Mouse (Mus musculus) frontal cortex, postnatal 25 days (tissue): ENCODE results near the gene Fmn2.

ENCODE experiments used
- DNase-seq, 2 experiments: peaks; one replicate each; pipeline ENCODE4 v3.0.0; 2022; ENCODE audit warnings: low spot score in 2 of 2

Gene Fmn2

GRCm38 (mm10) chr1:174659459-174660223 is 158.0 kb downstream of the Fmn2 start:
- no peak for DNase-seq

DNA sequence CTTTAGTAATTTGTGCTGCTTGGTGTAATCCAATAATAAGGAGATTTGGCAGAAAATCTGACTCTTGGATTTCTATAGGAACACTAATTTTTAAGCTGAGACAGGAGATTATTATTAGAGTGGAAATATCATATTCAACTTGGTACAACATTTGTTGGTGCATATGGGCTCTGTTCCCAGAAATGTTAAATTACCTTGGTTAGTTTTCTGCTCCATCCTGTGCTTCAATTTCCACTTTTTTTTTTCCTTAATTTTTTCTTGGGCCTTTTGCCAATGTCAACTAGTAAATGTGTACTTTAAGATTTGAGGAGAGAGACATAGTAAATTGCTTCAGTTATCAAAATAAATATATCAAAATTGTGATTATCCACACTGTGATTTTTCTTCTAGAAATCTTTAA is 163.5 kb downstream of the Fmn2 start:
- DNase-seq, result no peak

- no peak for DNase-seq
These were observed 167.5 kb downstream of the Fmn2 start for GRCm38 (mm10) chr1:174669132-174669531.

- no peak for DNase-seq
These were observed 169.2 kb downstream of the Fmn2 start for GRCm38 (mm10) chr1:174670846-174671245.

DNA sequence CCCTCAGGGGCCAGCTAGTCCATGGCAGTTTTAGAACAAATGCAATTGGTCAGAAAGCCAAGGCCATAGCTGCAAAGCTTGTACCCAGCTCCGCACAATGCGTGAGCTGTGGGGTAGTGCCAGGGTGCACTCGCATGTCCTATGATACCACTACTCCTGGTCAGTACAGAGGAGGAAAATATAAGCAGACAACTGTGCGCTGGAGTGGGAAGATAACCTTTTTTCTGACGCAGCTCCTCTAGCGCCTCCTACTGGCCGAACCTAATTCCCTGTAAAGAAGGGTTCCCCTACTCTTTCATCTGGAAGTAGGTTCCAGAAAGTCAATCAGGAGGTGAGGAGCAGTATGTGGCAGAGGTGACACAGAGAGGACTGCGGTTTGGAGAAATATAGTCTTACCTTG is 173.0 kb downstream of the Fmn2 start:
- DNase-seq, result no peak

DNA sequence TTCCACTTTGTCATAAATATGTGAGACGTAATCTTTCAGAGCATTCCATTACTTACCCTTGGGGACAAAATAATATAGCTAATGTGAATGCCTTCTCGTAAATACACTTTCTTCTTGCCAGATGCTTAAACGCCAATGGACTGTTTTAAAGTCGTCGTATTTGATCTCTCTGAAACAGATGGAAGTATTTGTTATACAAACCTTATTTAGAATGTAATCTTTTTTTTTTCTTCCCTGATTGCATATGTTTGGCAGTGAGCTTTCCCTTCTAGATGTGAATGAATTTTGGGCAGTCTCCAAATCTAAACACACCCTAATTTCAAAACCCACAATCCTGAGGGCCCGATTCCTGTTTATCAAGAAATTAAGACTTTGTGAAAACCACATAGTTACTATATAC is 173.7 kb downstream of the Fmn2 start:
- DNase-seq, result no peak

DNA sequence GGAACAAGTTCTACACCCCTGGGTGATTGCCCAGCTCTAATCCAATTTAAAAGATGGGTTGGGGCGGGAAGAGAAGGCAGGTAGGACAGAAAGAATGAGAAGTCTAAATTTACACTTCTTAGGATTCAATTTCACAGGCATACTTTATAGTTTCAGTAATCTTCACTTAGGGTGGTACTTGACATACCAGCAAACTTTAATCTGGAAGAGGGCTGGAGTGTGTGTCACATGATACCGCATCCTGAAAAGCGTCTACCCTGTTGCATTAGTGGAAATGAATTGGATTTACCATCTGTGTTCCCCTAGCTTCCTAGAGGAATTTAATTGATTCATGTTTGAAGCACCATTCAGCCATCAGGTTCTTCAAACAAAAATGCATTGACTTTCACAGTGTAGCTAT is 174.6 kb downstream of the Fmn2 start:
- DNase-seq, result no peak

- DNase-seq, result no peak
These were observed 175.6 kb downstream of the Fmn2 start for GRCm38 (mm10) chr1:174677211-174677610.

DNA sequence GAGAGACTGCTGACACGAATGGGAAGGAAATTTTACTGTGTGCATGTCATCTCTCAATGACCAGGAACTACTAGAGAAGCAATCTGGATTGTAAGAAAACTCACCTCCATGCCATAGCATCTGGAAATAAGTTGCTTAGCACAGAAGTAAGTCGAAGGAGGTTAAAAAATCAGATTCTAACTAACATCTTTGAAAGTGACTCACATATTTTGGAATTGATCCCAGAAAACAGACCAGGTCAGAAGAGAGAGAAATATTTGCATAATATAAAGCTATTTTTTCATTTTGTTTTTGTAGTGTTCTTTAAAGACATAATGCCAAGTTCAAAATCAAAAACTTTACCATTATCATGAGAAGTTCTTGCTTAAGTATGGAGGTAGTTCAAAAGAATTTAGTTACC is 187.7 kb downstream of the Fmn2 start:
- DNase-seq, result no peak

GRCm38 (mm10) chr1:174700871-174701270 is 199.2 kb downstream of the Fmn2 start:
- DNase-seq, result no peak

DNA sequence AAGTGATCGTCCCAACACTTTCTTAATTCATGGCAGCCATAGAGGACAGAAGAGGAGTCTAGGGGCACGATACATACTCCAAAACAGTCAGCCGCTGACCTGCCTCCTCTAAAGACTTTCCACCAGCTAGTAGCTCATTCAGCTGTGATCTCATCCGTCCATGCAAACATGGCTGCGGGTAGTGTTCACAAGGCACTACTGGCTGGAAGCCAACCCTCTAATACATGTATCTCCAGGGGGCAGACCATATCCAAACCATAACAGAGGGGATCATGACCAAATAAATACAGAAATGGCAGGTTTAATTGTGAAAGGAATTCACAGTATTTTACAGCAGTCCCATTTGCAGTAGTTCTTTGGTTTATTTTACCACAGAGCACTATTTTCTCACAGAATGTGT is 200.2 kb downstream of the Fmn2 start:
- DNase-seq, result no peak

DNA sequence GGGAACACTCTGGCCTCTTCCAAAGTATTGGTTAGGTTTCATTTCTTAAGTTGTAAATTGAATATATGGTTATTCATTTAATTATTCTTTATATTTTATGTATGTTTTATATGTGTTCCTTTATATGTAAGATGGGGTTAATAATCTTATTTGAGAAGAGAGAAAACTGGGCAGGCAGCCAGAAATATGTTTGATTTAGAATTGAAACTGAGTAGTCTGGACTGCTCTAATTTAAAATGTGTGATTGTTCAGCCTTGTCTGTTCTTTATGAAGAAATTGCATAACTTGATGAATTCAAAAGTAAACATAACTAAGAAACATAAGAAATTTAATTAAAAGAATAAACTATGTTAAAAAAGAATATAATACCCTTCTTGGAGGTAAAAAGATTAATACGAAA is 202.3 kb downstream of the Fmn2 start:
- no peak for DNase-seq

DNA sequence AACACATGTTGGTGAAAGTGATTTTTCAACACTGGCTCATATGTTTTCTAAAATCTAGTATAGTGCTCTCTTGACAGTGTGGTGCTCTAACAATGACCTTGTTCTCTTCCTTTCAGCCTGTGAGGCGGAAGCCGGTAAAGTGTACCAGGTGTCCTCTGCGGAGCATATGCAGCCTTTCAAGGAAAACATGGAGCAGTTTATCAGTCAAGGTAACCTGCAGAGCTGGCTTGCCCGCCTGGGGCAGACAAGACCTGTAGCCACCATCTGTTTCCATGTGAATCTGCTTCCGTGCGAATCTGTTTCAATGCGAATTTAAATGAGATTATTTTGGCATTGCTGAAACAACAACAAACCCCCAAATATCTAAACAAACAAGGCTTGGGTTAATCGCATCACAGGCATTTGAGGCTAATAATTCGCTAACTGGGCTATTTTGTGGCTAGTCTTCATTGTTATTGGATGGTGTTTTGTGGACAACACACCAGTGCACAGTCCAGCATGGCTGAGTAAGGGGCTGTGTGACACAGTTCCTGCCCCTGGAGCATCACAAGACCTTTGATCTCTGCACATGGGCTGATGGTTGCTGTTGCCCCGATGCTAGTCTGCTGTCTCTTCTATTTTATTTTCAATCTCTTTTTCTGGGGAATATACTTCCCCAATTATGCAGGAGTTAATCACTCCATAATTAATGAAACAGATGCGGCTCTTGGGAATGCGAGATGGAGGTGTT is 218.3 kb downstream of the Fmn2 start:
- no peak for DNase-seq

DNA sequence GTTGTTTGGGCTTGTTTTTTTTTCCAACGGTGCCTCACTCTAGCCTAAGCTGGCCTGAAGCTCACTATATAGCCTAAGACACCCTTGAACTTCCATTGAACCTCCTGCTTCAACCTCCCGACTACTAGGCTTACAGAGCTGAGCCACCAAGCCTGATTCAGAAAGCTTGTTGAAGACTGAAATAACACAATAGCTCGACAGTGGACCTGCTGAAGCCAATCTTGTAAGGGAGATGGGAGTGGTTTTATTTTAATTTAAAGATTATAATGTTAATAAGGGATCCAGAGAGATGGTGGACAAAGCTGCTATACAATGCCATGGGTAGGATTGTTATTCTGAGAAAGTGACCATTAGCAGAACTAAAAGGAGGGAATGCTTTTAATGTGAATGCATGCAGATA is 227.1 kb downstream of the Fmn2 start:
- DNase-seq, result no peak

DNA sequence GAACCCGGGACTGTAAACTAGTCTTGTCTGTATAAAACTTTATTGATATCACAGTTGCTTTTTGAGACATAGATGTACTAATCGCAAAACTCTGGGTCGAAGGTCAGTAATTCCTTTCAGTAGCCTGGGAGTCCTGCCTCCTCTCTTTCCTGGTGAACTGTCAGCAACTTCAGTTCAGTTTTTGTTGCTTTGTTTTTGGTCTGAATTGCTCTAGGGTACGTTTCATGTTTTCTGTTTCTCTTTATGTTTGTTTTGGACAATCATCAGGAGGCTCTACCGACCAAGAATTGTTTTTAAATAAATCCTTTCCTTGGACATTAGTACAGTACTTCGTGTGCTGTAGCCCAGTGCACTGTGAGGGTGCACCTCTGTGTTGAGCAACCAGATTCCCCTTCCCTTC is 231.1 kb downstream of the Fmn2 start:
- no peak for DNase-seq

- no peak for DNase-seq
These were observed 237.3 kb downstream of the Fmn2 start for GRCm38 (mm10) chr1:174738958-174739357.

GRCm38 (mm10) chr1:174742667-174743066 is 241.0 kb downstream of the Fmn2 start:
- DNase-seq, result no peak

- no peak for DNase-seq
These were observed 246.9 kb downstream of the Fmn2 start for GRCm38 (mm10) chr1:174748520-174748919.

DNA sequence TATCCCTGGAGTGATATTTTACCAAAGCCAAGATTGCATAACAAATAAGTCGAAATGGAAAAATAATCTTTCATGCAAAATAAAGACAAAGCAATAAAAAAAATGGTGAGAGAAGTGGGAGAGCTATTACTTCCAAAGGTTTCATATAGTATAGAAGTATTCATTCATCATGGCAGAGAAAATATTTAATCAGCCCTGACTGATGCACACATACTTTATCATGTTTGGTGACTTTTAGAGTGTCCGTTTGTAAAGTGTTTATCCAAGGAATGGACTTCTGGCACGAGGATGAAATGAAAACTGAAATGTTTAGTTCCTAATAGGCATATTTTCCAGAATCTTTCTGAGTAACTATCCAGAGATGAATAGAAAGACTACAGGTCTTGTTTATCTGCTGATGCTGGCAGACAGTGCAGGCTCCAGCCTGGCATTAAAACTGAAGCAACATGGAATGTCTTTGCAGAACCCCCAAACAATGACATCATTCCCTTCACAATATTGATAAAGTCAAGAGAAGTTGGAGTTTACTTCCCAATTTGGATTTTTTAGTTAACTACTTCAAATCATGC is 249.4 kb downstream of the Fmn2 start:
- DNase-seq, result no peak

DNA sequence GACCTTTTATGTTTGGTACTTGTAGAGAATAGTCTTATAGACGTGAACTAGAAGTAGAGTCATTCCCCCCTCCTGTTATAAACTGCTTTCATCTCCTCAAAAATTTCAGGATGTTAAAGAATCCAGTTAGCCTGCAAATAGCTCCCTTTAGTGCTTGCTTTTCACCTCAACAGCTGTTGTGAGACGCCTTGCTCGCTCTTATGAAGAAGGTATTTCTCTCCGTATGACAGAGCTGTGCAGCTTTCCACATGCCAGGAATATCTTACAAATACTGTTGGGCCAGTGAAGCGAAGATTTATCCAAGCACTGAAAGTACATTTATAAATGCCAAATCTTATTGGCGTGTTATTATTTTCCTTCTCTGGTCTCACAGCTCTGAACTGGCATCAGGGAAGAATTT is 257.7 kb downstream of the Fmn2 start:
- no peak for DNase-seq

DNA sequence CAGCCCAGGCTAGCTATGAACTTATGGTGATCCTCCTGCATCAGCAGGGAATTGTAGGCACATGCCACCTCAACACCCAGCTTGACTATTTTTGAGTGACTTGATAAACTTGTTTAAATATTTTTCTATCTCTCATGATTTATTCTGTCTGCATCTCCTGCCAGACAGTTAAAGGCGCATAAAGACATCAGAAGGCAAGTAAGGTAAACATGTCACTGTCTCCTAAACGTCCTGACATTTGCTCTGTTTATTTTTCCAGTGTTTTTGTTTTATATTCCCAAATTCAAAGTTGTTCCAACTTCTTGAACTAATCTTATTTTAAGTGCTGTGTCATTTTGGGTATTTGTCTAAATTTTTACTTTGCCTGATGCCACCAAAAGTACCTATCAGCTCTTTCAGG is 264.1 kb downstream of the Fmn2 start:
- no peak for DNase-seq

DNA sequence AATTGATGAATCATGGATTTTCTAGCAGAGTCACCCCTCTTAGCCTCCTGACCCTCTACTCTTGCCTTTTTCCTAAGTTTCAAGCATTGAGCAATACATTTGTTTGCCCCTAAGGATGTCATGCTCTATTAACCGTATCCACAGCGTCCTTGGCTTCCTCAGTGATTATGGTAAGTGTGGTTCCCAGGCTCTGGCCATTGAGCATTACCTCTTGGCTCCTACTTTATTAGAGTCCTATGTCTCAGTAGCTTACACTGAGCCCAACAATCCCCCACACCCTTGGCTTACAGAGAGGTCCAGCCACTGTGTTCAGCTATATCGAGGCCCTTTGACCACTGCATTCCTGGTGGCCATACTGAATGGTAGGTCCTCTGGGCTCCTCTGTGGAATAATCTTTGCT is 265.2 kb downstream of the Fmn2 start:
- DNase-seq, result no peak

GRCm38 (mm10) chr1:174771871-174772281 is 270.3 kb downstream of the Fmn2 start:
- DNase-seq, result no peak
